Mouse (Mus musculus) liver, adult 2 months (tissue): Measurements from ENCODE around the gene Peg10. TPM values are rescaled to one million over a fixed set of nuclear protein-coding genes. Genes with fewer than 3 reads are reported as not detected.
A peak's percentile ranks its signal among the peaks of the same experiment; 100 is the strongest.

ENCODE experiments used
- DNase-seq: peaks from one replicate; pipeline ENCODE4 v3.0.0-alpha.2; 2011; ENCODE audit warnings: low read depth, low spot score; ENCODE audit errors: extremely low read depth
- H3K27ac ChIP-seq: fragments of 200-500 bp; replicated peaks from 2 replicates; pipeline ENCODE4 v1.5.1; 2012; ENCODE audit warnings: low read depth, mild to moderate bottlenecking, control low read depth, inconsistent platforms, low read length; ENCODE audit not compliant: insufficient read depth
- H3K27me3 ChIP-seq: fragments of 200-500 bp; 2 replicates; pipeline ENCODE4 v1.6.1; 2012; ENCODE audit warnings: mild to moderate bottlenecking, moderate library complexity, low read length, inconsistent platforms; ENCODE audit not compliant: control insufficient read depth, insufficient read depth
- H3K36me3 ChIP-seq: fragments of 200-500 bp; 2 replicates; pipeline ENCODE4 v1.6.1; 2012; ENCODE audit warnings: low read length, inconsistent platforms; ENCODE audit not compliant: control insufficient read depth, insufficient read depth
- H3K4me1 ChIP-seq: fragments of 200-500 bp; 2 replicates; pipeline ENCODE4 v1.6.1; 2011; ENCODE audit warnings: low read length; ENCODE audit not compliant: control insufficient read depth, insufficient read depth
- H3K4me3 ChIP-seq: fragments of 200-500 bp; 2 replicates; pipeline ENCODE4 v1.5.1; 2011; ENCODE audit warnings: low read depth, mild to moderate bottlenecking, control low read depth, low read length, moderate library complexity; ENCODE audit not compliant: insufficient read depth
- H3K79me2 ChIP-seq: fragments of 200-500 bp; 2 replicates; pipeline ENCODE4 v1.6.1; 2012; ENCODE audit warnings: inconsistent platforms, mild to moderate bottlenecking, low read length, moderate library complexity; ENCODE audit not compliant: control insufficient read depth, insufficient read depth
- H3K9ac ChIP-seq: fragments of 200-500 bp; 2 replicates; pipeline ENCODE4 v1.6.1; 2012; ENCODE audit warnings: low read depth, mild to moderate bottlenecking, control low read depth, inconsistent platforms, low read length
- CTCF ChIP-seq: fragments of 200-500 bp; IDR thresholded peaks from 2 replicates; pipeline ENCODE4 v1.5.1; 2011; ENCODE audit warnings: low read depth, low read length, control low read depth
- POLR2A ChIP-seq: fragments of 200-500 bp; IDR thresholded peaks from 2 replicates; pipeline ENCODE4 v1.6.1; 2011; ENCODE audit warnings: low read length, control low read depth; ENCODE audit not compliant: insufficient read depth; ENCODE audit errors: extremely low read depth
- WGBS: fragments of 180-500 bp; shearing (Covaris S2); methylation state at CpG from one replicate; pipeline ENCODE4 v1.1.7; 2018; 5-methylcytosine and 5-hydroxymethylcytosine counted together
- polyA plus RNA-seq: library from polyadenylated mRNA; depleted of rRNA; stranded (reverse); fragments of >200 nt; gene quantifications from 2 replicates; pipeline ENCODE4 v1.2.3, GENCODE M21; 2012; rRNA removed
- total RNA-seq: library from RNA; depleted of rRNA; stranded (reverse); fragments of >200 nt; gene quantifications from 2 replicates; pipeline ENCODE4 v1.2.3, GENCODE M21; 2014; rRNA removed

Gene Peg10
- total and polyA plus RNA-seq, 2 experiments: 0.07 to 0.09 TPM

- Histone ChIP-seq H3K36me3 (no peaks in the 10 kb centered on the region), H3K4me1 (no peaks in the 10 kb centered on the region), H3K27ac (no peak overlapping the region), H3K27me3 (no peaks in the 10 kb centered on the region), H3K9ac (no peak overlapping the region), H3K79me2 (no peaks in the 10 kb centered on the region), H3K4me3 (no peak overlapping the region)
- WGBS: 40% methylated on average over 2 of the region's 2 CpGs
- TF ChIP-seq POLR2A (no peak), CTCF (no peak)
- DNase-seq: peak; percentile 12
Measured at GRCm38 (mm10) chr6:4798382-4798781, 51.3 kb downstream of the Peg10 start.

GRCm38 (mm10) chr6:4799359-4799758 is 52.3 kb downstream of the Peg10 start:
- no peak overlapping the region for H3K4me3 ChIP-seq
- 80% methylated on average over 2 of the region's 2 CpGs for WGBS
- DNase-seq: no peak
- no peaks in the 10 kb centered on the region for H3K4me1 ChIP-seq
- H3K27ac ChIP-seq: no peak overlapping the region
- TF ChIP-seq POLR2A (no peak), CTCF (no peak)
- no peaks in the 10 kb centered on the region for H3K27me3 ChIP-seq
- H3K36me3 ChIP-seq: no peaks in the 10 kb centered on the region
- no peaks in the 10 kb centered on the region for H3K79me2 ChIP-seq
- no peak overlapping the region for H3K9ac ChIP-seq

- H3K4me1 ChIP-seq: no peaks in the 10 kb centered on the region
- no peak overlapping the region for H3K27ac ChIP-seq
- H3K9ac ChIP-seq: no peak overlapping the region
- H3K79me2 ChIP-seq: no peaks in the 10 kb centered on the region
- TF ChIP-seq CTCF (no peak), POLR2A (no peak)
- no peak overlapping the region for H3K4me3 ChIP-seq
- no peaks in the 10 kb centered on the region for H3K36me3 ChIP-seq
- no peaks in the 10 kb centered on the region for H3K27me3 ChIP-seq
- WGBS: 61% methylated on average over 12 of the region's 12 CpGs
- no peak for DNase-seq
Measured at GRCm38 (mm10) chr6:4806981-4807380, 59.9 kb downstream of the Peg10 start.

Other genes with a start within 250 kb of the Peg10 start
- gene Col1a2, start 242.5 kb upstream of the Peg10 start, total RNA-seq: 4.6 and 7.0 TPM in 2 replicates
- gene Col1a2, start 242.5 kb upstream of the Peg10 start, polyA plus RNA-seq: 4.8 and 8.1 TPM in 2 replicates
- 25.4 and 28.0 TPM in 2 replicates for gene Casd1, start 146.5 kb upstream of the Peg10 start, total RNA-seq
- gene Casd1, start 146.5 kb upstream of the Peg10 start, polyA plus RNA-seq: 9.1 and 9.4 TPM in 2 replicates
- gene Sgce, start 99 bp upstream of the Peg10 start, total RNA-seq: 6.1 and 9.3 TPM in 2 replicates
- gene Sgce, start 99 bp upstream of the Peg10 start, polyA plus RNA-seq: 1.6 TPM in 2 replicates
- gene Ppp1r9a, start 155.6 kb downstream of the Peg10 start, total RNA-seq: 3.0 and 3.2 TPM in 2 replicates
- gene Ppp1r9a, start 155.6 kb downstream of the Peg10 start, polyA plus RNA-seq: 0.22 and 0.75 TPM in 2 replicates